Mouse (Mus musculus) G1E (cell line): ENCODE results near the gene Hoxa9. TPM values are rescaled to one million over a fixed set of nuclear protein-coding genes. Genes with fewer than 3 reads are reported as not detected.

Experiments used
- ATAC-seq: 2 replicates; pipeline ENCODE4 v1.8.0; 2016; ENCODE audit warnings: mild to moderate bottlenecking; ENCODE audit not compliant: insufficient number of reproducible peaks, poor library complexity, low FRiP score, severe bottlenecking; ENCODE audit errors: extremely low read depth
- DNase-seq: peaks from one replicate; pipeline ENCODE4 v3.0.0; 2012; ENCODE audit warnings: low spot score
- H3K27me3 ChIP-seq: 2 replicates; pipeline ENCODE4 v1.6.1; 2012; ENCODE audit warnings: mild to moderate bottlenecking, low read length, inconsistent platforms; ENCODE audit not compliant: insufficient read depth
- H3K36me3 ChIP-seq: replicated peaks from 2 replicates; pipeline ENCODE3; 2012; ENCODE audit warnings: mild to moderate bottlenecking, inconsistent platforms
- H3K4me1 ChIP-seq: 2 replicates; pipeline ENCODE4 v1.6.1; 2012; ENCODE audit warnings: low read depth, low read length, inconsistent platforms, mixed read lengths; ENCODE audit not compliant: insufficient read depth
- H3K4me3 ChIP-seq: 2 replicates; pipeline ENCODE4 v1.5.1; 2012; ENCODE audit warnings: low read depth, mild to moderate bottlenecking, inconsistent platforms, low read length, moderate library complexity, mixed read lengths
- H3K9me3 ChIP-seq: replicated peaks from 2 replicates; pipeline ENCODE4 v1.6.1; 2012; ENCODE audit warnings: inconsistent platforms
- CTCF ChIP-seq: IDR thresholded peaks from 2 replicates; pipeline ENCODE4 v1.5.1; 2012; ENCODE audit warnings: low read depth, low read length, inconsistent platforms, mixed read lengths
- GATA1 ChIP-seq: IDR thresholded peaks from 2 replicates; pipeline ENCODE4 v1.6.1; 2012; ENCODE audit warnings: borderline replicate concordance, low read length, inconsistent platforms, mixed read lengths
- GATA2 ChIP-seq: IDR thresholded peaks from 2 replicates; pipeline ENCODE4 v1.6.1; 2012; ENCODE audit warnings: low read depth, low read length, inconsistent platforms, borderline replicate concordance
- POLR2AphosphoS5 ChIP-seq: IDR thresholded peaks from 2 replicates; pipeline ENCODE4 v1.6.1; 2012; ENCODE audit warnings: low read depth, low read length, inconsistent platforms; ENCODE audit not compliant: insufficient replicate concordance
- TAL1 ChIP-seq: conservative IDR thresholded peaks from 2 replicates; pipeline ENCODE4 v1.6.1; 2012; ENCODE audit warnings: low read depth, low read length, inconsistent platforms, mixed read lengths
- polyA plus RNA-seq: library from polyadenylated mRNA; stranded (reverse); fragments of >175 nt; gene quantifications from 2 replicates; pipeline ENCODE4 v1.2.3, GENCODE M21; 2012
- total RNA-seq, 2 experiments: library from RNA; stranded (forward) in 1 of 2; stranded (reverse) in 1 of 2; fragments of 200-1000 nt in 1 of 2; fragments of >200 nt in 1 of 2; fragmentation: Nextera tagmentation in 1 of 2; gene quantifications; 2 replicates each; pipeline ENCODE4 v1.2.3; 2014 to 2017

Hoxa9 gene
- total and polyA plus RNA-seq, 3 experiments = 0.05 TPM; not detected in 2

DNA sequence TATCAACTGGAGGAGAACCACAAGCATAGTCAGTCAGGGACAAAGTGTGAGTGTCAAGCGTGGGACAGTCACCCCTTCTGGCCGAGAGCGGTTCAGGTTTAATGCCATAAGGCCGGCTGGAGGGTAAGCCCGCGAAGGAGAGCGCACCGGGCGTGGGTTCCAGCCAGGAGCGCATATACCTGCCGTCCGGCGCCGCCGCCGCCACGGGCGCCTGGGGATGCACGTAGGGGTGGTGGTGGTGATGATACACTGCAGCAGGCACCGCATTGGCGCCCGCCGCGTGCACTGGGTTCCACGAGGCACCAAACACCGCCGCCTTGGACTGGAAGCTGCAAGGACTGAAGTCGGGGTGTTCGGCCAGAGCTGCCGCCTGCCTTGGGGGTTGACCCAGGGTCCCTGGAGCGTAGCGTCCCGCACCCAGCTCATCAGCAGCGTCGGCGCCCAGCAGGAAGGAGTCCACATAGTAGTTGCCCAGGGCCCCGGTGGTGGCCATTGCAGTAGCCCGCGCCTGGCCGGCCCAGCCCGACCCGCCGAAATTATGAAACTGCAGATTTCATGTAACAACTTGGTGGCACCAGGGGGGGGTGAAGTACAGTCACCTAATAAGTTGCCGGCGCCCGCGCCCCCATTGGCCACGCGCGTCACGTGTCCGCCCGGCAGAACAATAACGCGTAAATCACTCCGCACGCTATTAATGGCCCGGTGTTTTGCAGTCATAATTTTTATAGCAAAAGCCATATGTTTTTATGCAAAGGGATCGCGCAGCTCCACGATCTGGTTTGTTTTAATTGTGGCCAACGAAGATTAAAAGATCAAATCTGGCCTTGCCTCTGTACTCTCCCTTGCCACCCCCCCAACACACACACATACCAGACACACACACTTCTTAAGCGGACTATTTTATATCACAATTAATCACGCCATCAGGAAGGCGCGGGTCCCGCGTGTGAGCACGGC is 5.0 kb downstream of the Hoxa9 start:
- no peak for ATAC-seq
- Histone ChIP-seq H3K4me1 (peaks cover 10% of the 10 kb centered on the region), H3K4me3 (no peak overlapping the region), H3K9me3 (no peaks in the 10 kb centered on the region), H3K27me3 (peaks cover 73% of the 10 kb centered on the region), H3K36me3 (no peaks in the 10 kb centered on the region)
- no peak for TF ChIP-seq POLR2AphosphoS5
- no peak for TF ChIP-seq TAL1
- TF ChIP-seq GATA2 = no peak
- TF ChIP-seq CTCF = no peak
- TF ChIP-seq GATA1 = no peak
- no peak for DNase-seq

DNA sequence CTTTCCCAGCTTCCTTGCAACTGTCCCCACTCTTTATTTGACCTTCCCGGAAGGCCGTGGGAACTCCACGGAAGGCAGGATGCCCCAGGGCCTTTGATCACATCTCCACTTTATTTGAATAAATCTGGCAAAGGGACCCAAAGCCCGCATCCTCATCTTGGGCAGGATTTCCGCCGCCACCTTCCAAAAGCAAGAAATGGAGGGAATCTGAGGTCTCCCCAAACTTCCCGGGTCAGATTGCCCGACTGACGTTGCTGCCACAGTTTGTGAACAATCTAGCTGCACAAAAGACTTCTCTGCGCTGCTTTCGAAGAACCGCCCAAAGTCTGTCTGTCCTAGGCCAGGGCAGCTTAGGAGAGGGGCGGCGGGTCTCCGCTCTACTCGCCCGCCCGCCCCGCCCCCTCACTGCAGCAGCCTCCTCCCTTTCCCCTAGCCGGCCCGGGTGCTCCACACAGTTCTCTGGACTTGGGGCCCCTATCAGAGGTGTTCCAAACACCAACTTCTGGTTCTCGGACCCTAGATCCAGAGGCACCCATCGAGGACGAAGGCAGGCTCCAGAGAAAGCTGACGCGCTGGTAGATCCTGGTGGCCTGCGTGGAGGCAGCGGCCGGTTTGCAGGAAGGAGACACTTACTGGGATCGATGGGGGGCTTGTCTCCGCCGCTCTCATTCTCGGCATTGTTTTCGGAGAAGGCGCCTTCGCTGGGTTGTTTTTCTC is 5.8 kb downstream of the Hoxa9 start:
- no peak for ATAC-seq
- Histone ChIP-seq H3K4me1 (peaks cover 10% of the 10 kb centered on the region), H3K36me3 (no peaks in the 10 kb centered on the region), H3K4me3 (no peak overlapping the region), H3K27me3 (peaks cover 66% of the 10 kb centered on the region), H3K9me3 (no peaks in the 10 kb centered on the region)
- no peak for DNase-seq
- TF ChIP-seq GATA2 (no peak), TAL1 (no peak), CTCF (no peak)

DNA sequence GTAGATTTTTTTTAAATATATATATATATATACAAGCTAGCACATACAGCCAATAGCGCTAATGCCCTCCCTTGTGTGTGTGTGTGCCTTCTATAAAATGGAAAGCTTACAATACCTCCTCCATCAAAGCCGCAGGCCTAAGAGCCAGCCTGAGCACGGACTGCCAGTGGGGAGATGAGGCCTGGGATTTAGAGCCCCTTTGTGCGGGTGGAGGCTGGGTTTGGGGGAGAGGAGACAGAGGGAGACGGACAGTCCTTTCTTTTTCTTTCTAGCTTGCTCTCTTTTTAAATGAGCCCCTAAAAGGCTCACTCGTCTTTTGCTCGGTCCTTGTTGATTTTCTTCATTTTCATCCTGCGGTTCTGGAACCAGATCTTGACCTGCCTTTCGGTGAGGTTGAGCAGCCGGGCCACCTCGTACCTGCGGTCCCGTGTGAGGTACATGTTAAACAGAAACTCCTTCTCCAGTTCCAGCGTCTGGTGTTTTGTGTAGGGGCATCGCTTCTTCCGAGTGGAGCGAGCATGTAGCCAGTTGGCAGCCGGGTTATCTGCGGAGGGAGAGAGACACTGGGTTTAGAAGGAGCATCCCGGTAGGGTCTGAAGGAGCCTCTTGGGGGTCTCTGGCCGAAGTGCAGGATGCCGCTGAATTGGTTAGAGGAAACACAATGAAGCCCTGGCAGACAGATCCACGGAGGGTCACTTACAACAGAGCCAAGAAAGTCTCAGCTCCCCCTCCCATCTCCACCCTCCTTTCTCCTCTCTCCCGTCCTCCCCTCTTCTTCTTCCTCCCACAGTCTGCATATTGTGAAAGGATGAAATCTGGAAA is 6.7 kb downstream of the Hoxa9 start:
- DNase-seq = no peak
- no peak overlapping the region for H3K4me3 ChIP-seq
- TF ChIP-seq TAL1 (no peak), POLR2AphosphoS5 (no peak), GATA1 (no peak), CTCF (no peak), GATA2 (no peak)
- H3K9me3 ChIP-seq = no peaks in the 10 kb centered on the region
- peaks cover 10% of the 10 kb centered on the region for H3K4me1 ChIP-seq
- ATAC-seq = no peak
- peaks cover 59% of the 10 kb centered on the region for H3K27me3 ChIP-seq
- no peaks in the 10 kb centered on the region for H3K36me3 ChIP-seq

GRCm38 (mm10) chr6:52222729-52223128 is 8.2 kb downstream of the Hoxa9 start:
- ATAC-seq (no peak), DNase-seq (no peak)
- TF ChIP-seq CTCF (no peak), POLR2AphosphoS5 (no peak), TAL1 (no peak), GATA2 (no peak), GATA1 (no peak)
- H3K36me3 ChIP-seq = no peaks in the 10 kb centered on the region
- H3K27me3 ChIP-seq = peaks cover 53% of the 10 kb centered on the region
- peaks cover 10% of the 10 kb centered on the region for H3K4me1 ChIP-seq
- no peak overlapping the region for H3K4me3 ChIP-seq
- no peaks in the 10 kb centered on the region for H3K9me3 ChIP-seq

- Histone ChIP-seq H3K4me3 (peak overlapping the region; percentile 62; the same call in 1 of the 2 replicates), H3K9me3 (peaks cover 5% of the 10 kb centered on the region), H3K36me3 (no peaks in the 10 kb centered on the region), H3K4me1 (peaks cover 10% of the 10 kb centered on the region), H3K27me3 (peaks cover 52% of the 10 kb centered on the region)
- DNase-seq (no peak), ATAC-seq (no peak)
- TF ChIP-seq GATA2 (no peak), GATA1 (no peak), CTCF (no peak), POLR2AphosphoS5 (no peak), TAL1 (no peak)
Measured at GRCm38 (mm10) chr6:52221993-52222685, 8.8 kb downstream of the Hoxa9 start.
